Mouse (Mus musculus): Measurements from ENCODE around the gene Rgs5. TPM values are rescaled to one million over a fixed set of nuclear protein-coding genes. Genes with fewer than 3 reads are reported as not detected.

Rgs5 gene
- total RNA-seq (2023), result not detected

GRCm38 (mm10) chr1:169655256-169655655 is at the start of gene Rgs5:
TSS of gene Rgs5 (plus strand) at chr1:169655501.

Other genes with a start within 250 kb of the Rgs5 start
- 0.44 TPM for gene Nuf2, start 124.0 kb upstream of the Rgs5 start, total RNA-seq (2023)
- not detected for gene Rgs4, start 92.1 kb downstream of the Rgs5 start, total RNA-seq (2023)